Mouse (Mus musculus): Measurements from ENCODE around the gene Hsd11b2. TPM values are rescaled to one million over a fixed set of nuclear protein-coding genes. Genes with fewer than 3 reads are reported as not detected.
A peak's percentile ranks its signal among the peaks of the same experiment; 100 is the strongest.

Hsd11b2 gene
- polyA plus RNA-seq, 1 experiment from 2014 or later = 1.5 TPM

DNA sequence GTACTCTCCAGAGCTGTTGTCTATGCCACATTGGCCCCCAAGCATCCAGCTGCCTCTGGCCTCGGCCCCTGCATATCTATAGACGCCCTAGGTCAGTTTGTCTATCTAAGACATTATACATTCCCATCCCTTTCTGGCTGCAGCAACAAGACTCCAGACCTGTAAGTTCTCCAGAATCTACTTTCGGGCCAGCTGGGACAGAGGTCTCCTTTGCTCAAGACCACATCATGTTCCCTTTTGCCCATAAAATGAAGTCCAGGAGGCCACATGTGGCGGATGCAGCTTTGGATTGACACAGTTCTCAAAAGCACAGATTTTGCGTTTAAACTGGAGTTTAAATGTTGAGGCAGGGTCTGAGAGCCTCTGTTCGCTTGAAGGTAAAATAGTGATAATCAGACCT, 4.4 kb upstream of the Hsd11b2 start:
- H3K4me3 ChIP-seq (replicated peaks) = no peak overlapping the region
- H3K27ac ChIP-seq = no peak overlapping the region
- H3K4me1 ChIP-seq (replicated peaks) = peaks cover 38% of the 10 kb centered on the region
- no peaks in the 10 kb centered on the region for H3K36me3 ChIP-seq
- H3K27me3 ChIP-seq = peaks cover 42% of the 10 kb centered on the region
- no peak for ATAC-seq (ENCODE audit: low read depth)
- H3K9me3 ChIP-seq (replicated peaks) = no peaks in the 10 kb centered on the region
- no peak overlapping the region for H3K4me2 ChIP-seq
- DNase-seq = no peak
- 68% methylated on average over 6 of the region's 6 CpGs for WGBS (ENCODE audit: insufficient replicate concordance)
- no peak overlapping the region for H3K9ac ChIP-seq

DNA sequence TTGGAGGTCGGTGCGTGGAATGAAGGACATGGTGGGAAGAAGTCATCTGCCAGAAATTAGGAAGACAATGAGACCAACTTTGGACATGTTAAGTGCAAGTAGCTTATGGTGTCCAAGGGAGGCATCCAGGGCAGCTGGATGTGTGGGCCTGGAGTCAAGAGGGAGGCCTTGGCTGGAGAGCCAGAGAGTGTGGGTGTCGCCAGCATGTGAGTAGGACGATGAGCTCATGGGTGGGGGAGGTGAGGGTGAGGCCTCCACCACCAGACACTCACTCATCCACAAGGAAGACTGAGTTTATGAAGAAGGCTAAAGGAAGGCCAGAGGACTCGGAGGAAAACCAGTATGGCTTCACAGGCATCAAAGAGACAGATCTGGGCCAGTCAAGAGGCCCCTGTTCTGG, 3.9 kb upstream of the Hsd11b2 start:
- no peak for DNase-seq
- H3K9me3 ChIP-seq (replicated peaks) = no peaks in the 10 kb centered on the region
- no peak for ATAC-seq (ENCODE audit: low read depth)
- H3K9ac ChIP-seq = no peak overlapping the region
- no peaks in the 10 kb centered on the region for H3K36me3 ChIP-seq
- no peak overlapping the region for H3K27ac ChIP-seq
- H3K4me3 ChIP-seq (replicated peaks) = no peak overlapping the region
- peaks cover 46% of the 10 kb centered on the region for H3K27me3 ChIP-seq
- peaks cover 40% of the 10 kb centered on the region for H3K4me1 ChIP-seq (replicated peaks)
- no peak overlapping the region for H3K4me2 ChIP-seq
- WGBS (ENCODE audit: insufficient replicate concordance) = 61% methylated on average over 5 of the region's 5 CpGs

DNA sequence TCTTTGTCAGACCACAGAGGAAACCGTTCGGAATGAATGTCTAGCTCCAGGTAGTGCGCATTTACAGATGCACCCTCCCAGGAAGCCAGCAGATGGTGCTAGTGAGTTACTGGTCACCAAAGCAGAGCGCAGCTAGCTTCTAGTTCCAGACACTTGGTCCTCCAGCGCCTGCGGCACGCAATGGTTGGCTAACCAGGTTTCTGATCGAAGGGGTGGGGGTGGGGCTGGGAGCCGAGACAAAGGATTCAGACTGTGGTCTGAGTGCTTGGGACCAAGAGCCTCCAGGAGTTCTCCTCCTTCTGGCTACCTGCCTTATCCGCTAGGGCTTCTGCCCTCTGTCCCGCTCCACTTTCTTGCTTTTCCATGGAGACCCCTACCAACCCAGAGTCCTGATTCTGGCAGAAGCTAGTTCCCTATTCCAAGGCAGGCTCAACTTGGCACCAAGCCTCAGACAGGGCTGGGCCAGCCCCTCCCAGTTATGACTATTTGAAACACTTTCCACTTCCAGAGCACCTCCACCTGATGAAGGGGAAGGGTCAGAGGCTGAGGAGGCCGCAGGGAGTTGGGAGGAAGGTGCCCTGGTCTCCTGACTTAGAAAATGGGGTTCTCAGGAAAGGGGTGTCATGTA, 2.4 kb upstream of the Hsd11b2 start:
- DNase-seq (peak; percentile 61), ATAC-seq (ENCODE audit: low read depth) (no peak)
- H3K4me2 ChIP-seq = 0 out of 2 replicates have a peak overlapping the region, but pooled peaks have one; percentile 3
- H3K36me3 ChIP-seq = no peaks in the 10 kb centered on the region
- no peaks in the 10 kb centered on the region for H3K9me3 ChIP-seq (replicated peaks)
- no peak overlapping the region for H3K4me3 ChIP-seq (replicated peaks)
- peaks cover 40% of the 10 kb centered on the region for H3K4me1 ChIP-seq (replicated peaks)
- peaks cover 60% of the 10 kb centered on the region for H3K27me3 ChIP-seq
- H3K27ac ChIP-seq = no peak overlapping the region
- no peak overlapping the region for H3K9ac ChIP-seq
- WGBS (ENCODE audit: insufficient replicate concordance) = 12% methylated on average over 12 of the region's 12 CpGs

DNA sequence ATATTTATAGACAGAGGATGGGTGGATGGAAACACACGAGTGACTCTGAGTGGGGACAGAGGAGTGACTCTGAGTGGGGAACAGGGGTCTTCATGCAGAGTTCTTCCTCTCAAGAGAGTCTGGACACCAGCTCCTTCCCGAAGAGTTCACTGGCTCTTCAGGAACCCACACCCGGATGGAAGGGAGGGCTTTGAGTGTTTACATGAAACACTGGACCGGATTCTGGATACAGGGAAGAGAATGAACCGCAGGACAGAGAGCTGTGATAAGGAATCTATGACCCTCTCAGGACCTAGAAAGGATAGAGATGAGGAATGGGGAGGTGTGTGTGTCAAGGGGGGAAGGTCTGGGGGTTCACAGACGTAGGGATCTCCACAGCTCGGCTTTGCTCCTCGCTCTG, 1.2 kb upstream of the Hsd11b2 start:
- DNase-seq (no peak), ATAC-seq (ENCODE audit: low read depth) (no peak)
- peaks cover 5% of the 10 kb centered on the region for H3K36me3 ChIP-seq
- H3K4me2 ChIP-seq = no peak overlapping the region
- H3K27ac ChIP-seq = no peak overlapping the region
- 32% methylated on average over 8 of the region's 8 CpGs for WGBS (ENCODE audit: insufficient replicate concordance)
- no peak overlapping the region for H3K4me3 ChIP-seq (replicated peaks)
- no peaks in the 10 kb centered on the region for H3K9me3 ChIP-seq (replicated peaks)
- peaks cover 60% of the 10 kb centered on the region for H3K27me3 ChIP-seq
- peaks cover 51% of the 10 kb centered on the region for H3K4me1 ChIP-seq (replicated peaks)
- H3K9ac ChIP-seq = no peak overlapping the region

DNA sequence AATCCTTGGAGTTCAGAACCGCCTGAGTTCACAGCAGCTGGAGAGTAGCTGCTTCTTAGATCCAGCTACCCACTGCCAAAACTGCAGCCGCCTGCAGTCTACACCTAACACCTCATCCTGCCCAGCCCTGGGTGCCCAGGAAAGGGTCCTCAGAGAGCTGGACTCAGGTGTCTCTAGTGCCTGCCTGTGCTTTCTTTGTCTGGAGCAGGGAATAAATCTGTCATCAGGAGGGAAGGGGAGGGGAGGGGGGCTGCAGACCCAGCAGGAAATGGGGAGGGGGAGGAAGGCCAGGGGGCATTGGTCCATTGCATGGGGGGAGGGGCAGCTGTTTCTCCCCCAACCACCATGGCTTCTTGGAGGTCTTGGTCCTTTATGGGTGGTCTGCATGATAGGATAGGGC, 1.0 kb downstream of the Hsd11b2 start:
- H3K4me2 ChIP-seq = peak overlapping the region; percentile 98
- peak overlapping the region; percentile 68; the same call in 1 of the 2 replicates for H3K9ac ChIP-seq
- H3K4me3 ChIP-seq (replicated peaks) = peak overlapping the region; percentile 67; the same call in 1 of the 2 replicates
- H3K27ac ChIP-seq = no peak overlapping the region
- H3K27me3 ChIP-seq = peaks cover 59% of the 10 kb centered on the region
- peaks cover 18% of the 10 kb centered on the region for H3K36me3 ChIP-seq
- ATAC-seq (ENCODE audit: low read depth) (no peak), DNase-seq (no peak)
- peaks cover 72% of the 10 kb centered on the region for H3K4me1 ChIP-seq (replicated peaks)
- 26% methylated on average over 2 of the region's 2 CpGs for WGBS (ENCODE audit: insufficient replicate concordance)
- H3K9me3 ChIP-seq (replicated peaks) = no peaks in the 10 kb centered on the region

DNA sequence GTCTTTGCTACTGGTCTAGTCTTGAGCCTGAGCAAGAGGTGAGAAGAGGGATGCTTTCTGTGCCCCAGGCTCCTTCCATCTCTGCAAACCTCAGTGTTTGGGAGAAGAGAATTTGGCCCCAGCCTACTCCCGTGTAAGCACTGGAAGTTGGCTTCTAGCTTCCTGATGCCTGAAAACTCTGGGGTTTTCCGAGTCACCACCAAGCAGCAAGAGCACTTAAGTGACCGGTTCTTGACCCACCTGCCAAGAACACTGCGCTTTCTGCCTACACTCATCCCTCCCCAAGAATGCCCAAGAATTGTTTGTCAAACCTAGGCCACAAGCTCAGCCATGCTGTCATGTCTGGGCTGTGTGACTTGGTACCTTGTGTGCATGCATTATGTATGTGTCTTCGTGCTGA, 2.0 kb downstream of the Hsd11b2 start:
- Histone ChIP-seq H3K4me2 (no peak overlapping the region), H3K9me3 (replicated peaks) (no peaks in the 10 kb centered on the region), H3K9ac (no peak overlapping the region), H3K27me3 (peaks cover 51% of the 10 kb centered on the region), H3K27ac (no peak overlapping the region), H3K4me1 (replicated peaks) (peaks cover 68% of the 10 kb centered on the region), H3K36me3 (peaks cover 26% of the 10 kb centered on the region), H3K4me3 (replicated peaks) (no peak overlapping the region)
- no peak for ATAC-seq (ENCODE audit: low read depth)
- no peak for DNase-seq
- 57% methylated on average over 5 of the region's 5 CpGs for WGBS (ENCODE audit: insufficient replicate concordance)

DNA sequence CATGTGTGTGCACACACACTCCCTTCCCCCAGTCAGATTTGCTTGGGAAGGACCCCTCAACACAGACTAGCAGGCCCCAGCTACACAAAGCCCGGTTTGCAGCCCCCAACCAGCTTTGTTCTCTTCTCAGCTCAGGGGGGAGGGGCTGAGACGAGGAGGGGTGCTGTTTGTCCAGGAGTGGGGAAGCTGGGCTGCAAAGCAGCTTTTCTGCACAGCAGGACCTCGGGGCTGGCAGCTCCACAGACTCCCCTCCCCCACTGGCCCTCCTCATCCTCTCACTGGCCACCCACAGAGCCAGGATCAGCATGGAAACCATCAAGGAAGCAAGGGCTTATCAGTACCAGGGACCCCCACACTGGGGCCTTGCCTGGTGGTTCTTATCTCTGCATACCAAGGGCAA, 2.5 kb downstream of the Hsd11b2 start:
- peaks cover 67% of the 10 kb centered on the region for H3K4me1 ChIP-seq (replicated peaks)
- no peak overlapping the region for H3K27ac ChIP-seq
- no peak overlapping the region for H3K9ac ChIP-seq
- H3K36me3 ChIP-seq = peaks cover 27% of the 10 kb centered on the region
- H3K27me3 ChIP-seq = peaks cover 50% of the 10 kb centered on the region
- WGBS (ENCODE audit: insufficient replicate concordance) = 8% methylated on average over 3 of the region's 3 CpGs
- ATAC-seq (ENCODE audit: low read depth) = no peak; the same call in 1 of the 2 replicates
- H3K4me2 ChIP-seq = no peak overlapping the region
- no peak overlapping the region for H3K4me3 ChIP-seq (replicated peaks)
- no peak for DNase-seq
- no peaks in the 10 kb centered on the region for H3K9me3 ChIP-seq (replicated peaks)

DNA sequence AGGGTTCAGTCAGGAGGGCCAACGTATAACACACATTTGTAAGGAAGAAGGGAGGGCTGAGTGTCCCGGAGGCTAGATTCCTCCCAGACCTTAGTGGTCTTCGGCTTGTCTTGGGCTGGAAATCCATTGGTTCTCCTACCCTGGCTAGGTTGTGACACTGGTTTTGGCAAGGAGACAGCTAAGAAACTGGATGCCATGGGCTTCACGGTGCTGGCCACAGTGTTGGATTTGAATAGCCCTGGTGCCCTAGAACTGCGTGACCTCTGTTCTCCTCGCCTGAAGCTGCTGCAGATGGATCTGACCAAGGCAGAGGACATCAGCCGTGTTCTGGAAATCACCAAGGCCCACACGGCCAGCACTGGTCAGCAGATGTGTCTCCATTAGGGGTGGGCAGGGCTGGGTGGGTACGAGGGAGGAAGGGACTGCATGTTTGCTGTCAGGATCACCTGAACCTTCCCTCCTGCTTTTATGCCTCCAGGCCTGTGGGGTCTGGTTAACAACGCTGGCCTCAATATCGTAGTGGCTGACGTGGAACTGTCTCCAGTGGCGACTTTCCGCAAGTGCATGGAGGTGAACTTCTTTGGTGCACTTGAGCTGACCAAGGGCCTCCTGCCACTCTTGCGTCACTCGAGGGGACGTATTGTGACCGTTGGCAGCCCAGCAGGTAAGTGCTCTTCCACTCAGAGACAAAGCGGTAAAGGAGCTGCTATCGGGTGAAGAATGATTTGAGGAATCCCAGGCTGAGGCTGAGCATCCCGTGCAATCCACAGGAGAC, 3.6 kb downstream of the Hsd11b2 start:
- Histone ChIP-seq H3K9ac (no peak overlapping the region), H3K4me2 (no peak overlapping the region), H3K9me3 (replicated peaks) (no peaks in the 10 kb centered on the region), H3K4me1 (replicated peaks) (peaks cover 64% of the 10 kb centered on the region), H3K36me3 (peaks cover 27% of the 10 kb centered on the region), H3K4me3 (replicated peaks) (no peak overlapping the region), H3K27ac (no peak overlapping the region), H3K27me3 (peaks cover 38% of the 10 kb centered on the region)
- DNase-seq (no peak), ATAC-seq (ENCODE audit: low read depth) (no peak)
- WGBS (ENCODE audit: insufficient replicate concordance) = 84% methylated on average over 21 of the region's 21 CpGs

DNA sequence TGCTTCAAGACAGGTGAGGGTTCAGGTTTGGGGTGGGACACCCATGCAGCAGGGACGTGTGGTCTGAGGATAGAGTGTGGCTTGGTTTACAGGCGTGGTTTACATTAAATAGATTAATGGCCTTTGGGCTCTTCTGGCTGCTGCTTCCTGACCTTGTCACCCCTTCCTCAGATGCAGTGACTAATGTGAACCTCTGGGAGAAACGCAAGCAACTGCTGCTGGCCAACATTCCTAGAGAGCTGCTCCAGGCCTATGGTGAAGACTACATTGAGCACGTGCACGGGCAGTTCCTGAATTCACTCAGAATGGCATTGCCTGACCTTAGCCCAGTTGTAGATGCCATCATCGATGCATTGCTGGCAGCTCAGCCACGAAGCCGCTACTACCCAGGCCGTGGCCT, 4.3 kb downstream of the Hsd11b2 start:
- H3K4me2 ChIP-seq = no peak overlapping the region
- H3K4me1 ChIP-seq (replicated peaks) = peaks cover 59% of the 10 kb centered on the region
- ATAC-seq (ENCODE audit: low read depth) (no peak), DNase-seq (no peak)
- H3K27me3 ChIP-seq = peaks cover 31% of the 10 kb centered on the region
- no peak overlapping the region for H3K4me3 ChIP-seq (replicated peaks)
- 62% methylated on average over 9 of the region's 9 CpGs for WGBS (ENCODE audit: insufficient replicate concordance)
- H3K27ac ChIP-seq = no peak overlapping the region
- no peaks in the 10 kb centered on the region for H3K9me3 ChIP-seq (replicated peaks)
- H3K36me3 ChIP-seq = peaks cover 27% of the 10 kb centered on the region
- H3K9ac ChIP-seq = no peak overlapping the region

DNA sequence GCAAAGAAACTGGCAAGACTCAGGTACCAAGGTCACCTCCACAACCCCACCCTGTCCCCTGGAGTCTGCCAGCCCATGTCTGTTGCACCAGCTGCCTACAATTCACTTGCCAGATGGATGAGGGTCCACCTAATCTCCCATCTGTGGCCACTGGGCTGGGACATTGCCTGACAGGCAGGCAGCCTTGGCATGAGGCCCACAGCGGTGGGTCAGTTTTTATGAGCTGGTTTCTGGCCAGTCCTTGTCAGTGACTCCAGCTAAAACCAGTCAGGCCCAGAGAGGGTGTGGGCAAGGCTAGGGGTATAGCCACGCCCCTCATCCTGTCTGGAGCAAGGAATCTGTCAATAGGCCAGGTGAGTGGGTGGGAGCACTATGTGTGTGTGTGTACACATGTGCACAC, 8.6 kb downstream of the Hsd11b2 start:
- WGBS (ENCODE audit: insufficient replicate concordance) = 69% methylated on average over 2 of the region's 2 CpGs
- Histone ChIP-seq H3K4me2 (no peak overlapping the region), H3K36me3 (peaks cover 47% of the 10 kb centered on the region), H3K9me3 (replicated peaks) (no peaks in the 10 kb centered on the region), H3K9ac (no peak overlapping the region), H3K4me1 (replicated peaks) (peaks cover 37% of the 10 kb centered on the region), H3K27ac (no peak overlapping the region), H3K4me3 (replicated peaks) (no peak overlapping the region), H3K27me3 (no peaks in the 10 kb centered on the region)
- ATAC-seq (ENCODE audit: low read depth) (no peak), DNase-seq (no peak)

DNA sequence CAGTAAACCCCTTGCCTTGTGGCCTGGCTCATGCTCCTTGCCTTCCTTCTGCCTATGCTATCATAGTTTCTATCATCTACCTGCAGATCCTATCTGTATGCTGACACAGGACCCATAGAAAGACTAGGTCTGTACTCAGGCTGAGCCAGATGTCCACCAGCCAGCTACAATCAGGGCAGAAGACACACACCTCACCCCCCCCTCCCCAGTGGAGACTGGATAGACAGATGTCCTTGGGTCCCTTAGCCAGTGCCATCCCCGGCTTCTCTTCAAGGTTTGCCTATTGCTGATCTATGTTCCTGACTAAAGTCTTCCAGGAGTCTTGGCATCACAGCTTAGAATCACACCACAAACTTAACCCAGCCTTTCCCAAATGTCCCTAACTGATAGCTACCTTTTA, 9.7 kb downstream of the Hsd11b2 start:
- H3K27me3 ChIP-seq = no peaks in the 10 kb centered on the region
- H3K4me2 ChIP-seq = no peak overlapping the region
- H3K27ac ChIP-seq = no peak overlapping the region
- 74% methylated on average over 1 of the region's 1 CpGs for WGBS (ENCODE audit: insufficient replicate concordance)
- no peak for DNase-seq
- peaks cover 38% of the 10 kb centered on the region for H3K4me1 ChIP-seq (replicated peaks)
- no peaks in the 10 kb centered on the region for H3K9me3 ChIP-seq (replicated peaks)
- no peak for ATAC-seq (ENCODE audit: low read depth)
- H3K9ac ChIP-seq = no peak overlapping the region
- H3K4me3 ChIP-seq (replicated peaks) = no peak overlapping the region
- peaks cover 42% of the 10 kb centered on the region for H3K36me3 ChIP-seq

DNA sequence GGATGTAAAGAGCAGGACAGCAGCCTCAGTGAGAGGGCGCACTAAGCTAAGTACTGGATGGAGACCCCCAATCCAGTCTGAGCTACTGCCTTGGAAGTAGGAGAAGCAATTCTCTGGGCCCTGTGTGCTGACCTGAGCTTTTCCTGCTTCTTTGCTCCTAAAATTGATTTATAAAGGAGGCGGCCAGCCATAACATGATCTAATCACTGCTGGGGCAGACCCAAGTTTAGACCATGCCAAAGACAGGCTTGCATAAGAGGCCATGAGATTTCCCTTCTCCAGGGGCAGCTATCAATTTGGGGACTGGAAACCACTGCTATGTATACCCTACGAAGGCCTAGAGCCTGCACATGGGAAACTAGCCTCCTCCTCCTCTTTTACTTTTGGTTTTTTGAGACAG, 10.7 kb downstream of the Hsd11b2 start:
- H3K9ac ChIP-seq = no peak overlapping the region
- no peaks in the 10 kb centered on the region for H3K27me3 ChIP-seq
- peaks cover 37% of the 10 kb centered on the region for H3K36me3 ChIP-seq
- no peak overlapping the region for H3K4me2 ChIP-seq
- ATAC-seq (ENCODE audit: low read depth) (no peak), DNase-seq (no peak)
- no peaks in the 10 kb centered on the region for H3K9me3 ChIP-seq (replicated peaks)
- peaks cover 38% of the 10 kb centered on the region for H3K4me1 ChIP-seq (replicated peaks)
- WGBS (ENCODE audit: insufficient replicate concordance) = 82% methylated on average over 3 of the region's 3 CpGs
- H3K27ac ChIP-seq = no peak overlapping the region
- H3K4me3 ChIP-seq (replicated peaks) = no peak overlapping the region
